Mouse (Mus musculus) left cerebral cortex, postnatal 4 days (tissue): ENCODE measurements at regions not wholly inside any gene's neighbourhood (a gene's known extent, or its start where the extent isn't known, plus 50 kb on each side); places are given as distances from the start of the nearest gene placed in this dataset.

ENCODE experiments used
- DNase-seq: peaks from one replicate; pipeline ENCODE4 v3.0.0-alpha.2; 2022
- intact Hi-C: fragments of 180-260 bp; cut with DNase I; formaldehyde crosslinking; loops from one replicate; pipeline ENCODE4 v1.15.1; 2025

DNA sequence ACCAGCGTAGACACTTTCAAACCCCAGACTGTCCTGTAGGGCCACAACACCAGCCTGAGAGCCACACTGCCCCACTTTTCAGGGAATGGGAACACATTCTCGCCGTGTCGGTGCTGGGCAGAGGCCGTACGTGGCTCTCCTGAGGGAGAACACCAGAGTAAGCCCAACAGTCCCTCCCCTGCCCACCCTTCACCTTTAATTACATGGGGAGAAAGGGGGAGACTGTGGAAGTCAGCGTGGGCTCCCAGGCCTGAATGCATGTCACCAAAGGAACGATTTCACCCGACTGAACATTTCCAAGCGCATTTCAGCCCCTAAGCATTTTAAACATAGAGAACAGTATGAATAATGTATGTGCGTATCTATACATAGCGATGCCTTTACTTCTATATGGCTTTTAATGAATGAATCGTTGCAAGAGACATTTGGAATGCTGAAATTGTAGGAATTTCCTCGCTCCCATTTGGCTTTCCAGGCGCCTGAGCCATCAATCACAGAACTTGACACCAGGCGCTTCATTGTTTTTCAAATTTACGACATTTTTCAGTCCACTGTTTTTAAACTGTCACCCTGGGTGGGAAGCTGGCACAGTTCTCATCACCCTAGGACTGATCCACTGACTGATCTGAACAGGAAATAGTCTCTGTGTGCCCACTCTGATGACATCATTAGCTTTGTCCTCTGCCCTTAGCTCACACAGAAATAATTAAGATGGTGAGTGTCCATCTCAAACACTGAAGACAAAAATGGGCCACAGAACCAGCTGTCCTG, 152.3 kb downstream of the Atp23 start:
- intact Hi-C loops: no loop called here

DNA sequence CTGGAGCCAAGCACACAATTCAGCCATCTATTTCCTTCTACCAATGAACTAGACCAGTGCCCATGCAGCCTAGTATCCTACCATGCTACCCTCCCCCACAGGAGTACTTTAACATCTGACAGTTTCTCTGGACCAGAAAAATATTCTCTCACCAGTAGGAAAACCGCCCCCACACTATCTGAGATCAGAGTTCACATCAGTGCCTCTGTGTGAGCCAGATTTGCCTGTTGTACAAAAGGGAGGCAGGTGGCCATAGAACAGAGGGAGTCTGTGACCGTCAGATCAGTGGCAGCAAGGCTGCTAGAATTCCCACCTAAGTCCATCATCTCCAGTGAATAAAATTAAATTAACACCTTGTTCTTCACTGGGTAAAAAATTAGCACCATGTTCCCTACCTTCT, 166.5 kb downstream of the Atp23 start:
- intact Hi-C loops: no loop called here
- no peak for DNase-seq

More for the DNA sequence above, 152.3 kb downstream of the Atp23 start:
- DNase-seq: no peak

DNA sequence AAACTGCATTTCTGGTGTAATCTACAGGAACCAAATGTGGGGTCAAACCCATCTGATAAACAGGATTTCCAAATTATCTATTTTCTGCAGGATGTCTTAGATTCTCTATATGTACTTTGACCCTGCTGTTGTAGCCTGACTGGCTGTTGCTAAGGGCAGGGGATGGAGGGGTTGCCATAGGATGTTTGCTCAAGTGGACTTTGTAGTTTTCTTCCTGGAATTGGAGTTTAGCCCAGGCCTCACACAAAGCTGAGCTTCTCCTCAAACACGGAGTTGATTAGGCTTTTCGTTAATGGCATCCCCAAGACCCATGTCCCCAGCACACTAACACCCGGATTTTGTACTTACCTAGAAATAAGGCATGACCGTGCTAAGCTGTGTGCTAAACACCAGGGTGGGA, 173.3 kb downstream of the Atp23 start:
- intact Hi-C loops: no loop called here
- DNase-seq: no peak

DNA sequence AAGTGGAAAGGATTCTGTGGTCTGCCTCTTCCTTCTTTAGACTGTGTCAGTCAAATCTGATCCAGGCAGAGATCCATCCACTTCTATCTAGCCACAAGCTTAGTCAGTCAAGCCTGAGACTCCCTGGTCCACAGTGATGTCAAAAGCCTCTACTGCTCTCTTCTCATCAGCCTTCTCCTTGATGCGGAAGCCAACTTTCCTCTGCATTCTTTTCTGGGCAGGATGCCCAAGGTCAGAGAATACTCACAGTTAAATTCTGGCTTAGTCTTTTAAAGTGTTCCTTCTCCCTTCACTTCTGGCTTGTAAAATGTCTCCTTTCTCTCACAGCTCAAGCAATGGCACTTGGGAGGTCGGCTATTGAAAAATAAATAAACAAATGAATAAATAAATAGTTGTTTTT, 183.2 kb downstream of the Atp23 start:
- DNase-seq: peak; percentile 17
- intact Hi-C loops: no loop called here

DNA sequence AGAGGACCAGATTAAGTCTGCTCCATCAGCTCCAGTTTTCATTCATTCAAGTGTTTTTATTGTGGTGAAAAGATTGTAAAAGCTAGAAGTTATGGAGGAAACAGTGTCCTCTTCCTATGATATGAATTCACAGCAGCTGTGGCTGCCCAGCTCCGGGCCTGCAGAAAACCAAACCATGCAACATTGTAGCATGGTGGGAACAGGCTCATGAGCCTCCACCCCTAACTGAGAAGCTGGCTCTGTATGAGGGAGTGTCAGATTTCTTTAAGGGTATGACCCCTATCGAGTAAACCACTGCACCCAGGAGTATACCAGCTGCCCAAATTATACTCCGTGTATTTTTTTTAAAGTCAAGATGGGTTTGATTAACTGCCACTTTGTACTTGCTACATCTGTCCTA, 189.4 kb downstream of the Atp23 start:
- no peak for DNase-seq
- intact Hi-C loops: no loop called here

DNA sequence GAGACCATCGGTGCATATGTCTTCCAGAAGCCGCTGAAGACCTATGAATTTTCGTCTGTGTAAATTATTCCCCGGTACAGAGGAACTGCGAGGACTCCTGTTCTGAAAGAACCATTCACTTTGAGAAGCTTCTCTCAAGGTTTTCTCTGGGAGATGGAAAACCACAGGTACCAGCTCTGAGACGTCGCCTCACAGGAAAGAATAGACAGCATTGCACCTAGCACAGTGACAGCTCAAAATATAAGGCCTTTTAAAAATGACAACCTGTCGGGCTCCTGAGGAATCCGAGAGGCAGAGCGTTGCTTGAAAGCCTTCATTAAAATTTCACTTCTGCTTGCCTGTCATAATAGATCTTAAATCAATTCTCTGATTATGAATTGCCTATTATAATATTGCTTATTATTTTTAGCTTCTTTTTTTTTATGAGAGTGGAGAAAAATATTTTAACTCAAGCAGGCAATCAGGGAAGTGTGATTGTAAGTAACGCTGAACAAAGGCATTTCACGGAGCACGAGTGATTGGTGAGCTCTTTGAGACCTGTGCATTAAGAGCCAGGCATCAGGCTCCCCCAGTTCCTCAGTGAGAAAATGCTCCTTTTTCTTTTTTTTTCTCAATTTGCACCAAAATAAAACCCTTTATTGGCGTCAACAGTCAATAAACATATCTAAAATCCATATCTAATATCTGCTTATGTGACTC, 191.8 kb downstream of the Atp23 start:
- no peak for DNase-seq
- intact Hi-C loops: no loop called here

DNA sequence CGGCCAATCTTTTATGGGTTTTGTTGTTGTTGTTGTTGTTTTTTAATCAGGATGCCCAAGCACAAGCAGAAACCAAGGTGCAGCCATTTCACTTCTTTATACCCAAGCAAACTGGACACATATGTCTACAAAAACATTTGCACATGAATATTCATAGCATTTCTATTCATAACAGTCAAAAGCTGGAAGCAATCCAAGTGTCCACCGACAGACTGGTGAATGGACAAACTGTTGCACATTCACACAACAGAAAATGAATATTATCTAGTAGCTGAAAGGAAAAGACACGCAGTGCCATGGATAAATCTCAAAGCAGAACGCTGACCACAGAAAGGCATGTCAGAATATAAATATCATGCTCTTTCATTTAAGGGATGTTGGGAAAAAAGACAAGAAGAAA, 192.4 kb downstream of the Atp23 start:
- intact Hi-C loops: no loop called here
- peak; percentile 33 for DNase-seq

DNA sequence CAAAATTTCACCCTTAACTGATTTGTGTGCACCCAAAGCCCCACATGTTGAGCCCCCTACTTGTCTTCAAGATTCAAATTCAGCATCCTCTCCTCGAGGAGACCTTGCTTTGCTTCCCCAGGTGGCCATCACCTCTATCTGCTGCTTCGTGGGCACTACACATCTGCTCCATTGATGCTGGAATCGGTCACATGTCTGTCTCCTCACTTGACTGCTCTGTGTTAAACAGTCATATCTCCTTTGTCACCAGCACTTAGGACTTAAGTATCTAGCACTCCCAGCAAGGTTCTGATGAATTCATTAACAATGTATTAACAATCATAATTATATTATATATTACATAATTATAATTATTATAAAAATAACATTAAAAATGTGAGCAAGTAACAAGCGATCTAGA, 192.9 kb downstream of the Atp23 start:
- no peak for DNase-seq
- intact Hi-C loops: no loop called here

DNA sequence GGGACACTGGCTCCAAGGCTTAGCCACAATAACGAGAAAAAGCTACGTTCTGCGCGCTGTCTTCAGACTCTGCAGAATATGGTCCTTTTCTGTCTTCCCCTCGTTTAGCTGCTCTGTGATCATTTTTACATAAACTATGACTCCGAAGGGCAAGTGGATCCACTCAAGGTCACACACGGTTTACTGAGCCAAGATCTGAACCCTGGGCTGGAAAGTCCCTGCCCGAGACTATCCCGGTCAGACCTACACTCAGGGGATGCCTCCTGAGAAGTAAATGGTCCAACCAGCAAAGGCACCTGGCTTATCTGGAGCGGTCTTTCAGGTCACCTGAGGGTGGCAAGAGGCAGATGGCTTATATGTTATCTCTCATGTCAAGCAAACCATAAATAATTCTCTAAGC, 204.1 kb downstream of the Atp23 start:
- intact Hi-C loops: no loop called here
- DNase-seq: no peak

DNA sequence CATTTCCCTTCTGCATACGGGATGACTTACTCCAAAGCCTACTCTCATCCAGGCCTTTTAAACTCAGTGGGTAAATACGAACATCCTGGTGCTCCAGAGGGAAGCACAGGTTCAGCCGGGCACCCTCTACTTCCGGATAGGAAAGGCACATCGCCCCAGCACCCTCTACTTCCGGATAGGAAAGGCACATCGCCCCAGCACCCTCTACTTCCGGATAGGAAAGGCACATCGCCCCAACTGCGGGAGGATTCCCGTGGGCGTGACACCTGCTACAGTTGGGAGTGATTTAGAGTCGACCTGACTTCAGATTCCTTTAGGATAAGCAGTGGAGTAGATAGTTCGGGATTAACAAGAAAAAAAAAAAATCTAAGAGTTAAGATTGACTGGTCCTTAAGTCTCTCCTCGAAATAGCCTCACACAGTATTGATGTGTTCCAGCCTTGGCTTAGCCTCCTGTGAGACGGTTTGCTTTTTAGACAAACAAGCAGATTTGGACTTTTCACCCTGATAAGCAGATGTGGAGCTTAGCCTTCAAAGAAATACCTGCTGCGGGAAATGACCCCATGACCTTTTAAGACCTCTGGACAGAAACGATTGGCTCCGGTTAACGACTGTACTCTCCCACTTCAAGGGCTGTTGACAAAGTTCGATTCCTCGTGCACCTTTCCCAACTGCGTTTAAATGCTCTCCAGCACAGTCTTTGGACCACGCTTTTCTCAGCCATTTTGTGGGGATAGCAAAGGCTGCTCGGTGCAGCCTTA, 210.1 kb downstream of the Atp23 start:
- no peak for DNase-seq
- intact Hi-C loops: no loop called here

DNA sequence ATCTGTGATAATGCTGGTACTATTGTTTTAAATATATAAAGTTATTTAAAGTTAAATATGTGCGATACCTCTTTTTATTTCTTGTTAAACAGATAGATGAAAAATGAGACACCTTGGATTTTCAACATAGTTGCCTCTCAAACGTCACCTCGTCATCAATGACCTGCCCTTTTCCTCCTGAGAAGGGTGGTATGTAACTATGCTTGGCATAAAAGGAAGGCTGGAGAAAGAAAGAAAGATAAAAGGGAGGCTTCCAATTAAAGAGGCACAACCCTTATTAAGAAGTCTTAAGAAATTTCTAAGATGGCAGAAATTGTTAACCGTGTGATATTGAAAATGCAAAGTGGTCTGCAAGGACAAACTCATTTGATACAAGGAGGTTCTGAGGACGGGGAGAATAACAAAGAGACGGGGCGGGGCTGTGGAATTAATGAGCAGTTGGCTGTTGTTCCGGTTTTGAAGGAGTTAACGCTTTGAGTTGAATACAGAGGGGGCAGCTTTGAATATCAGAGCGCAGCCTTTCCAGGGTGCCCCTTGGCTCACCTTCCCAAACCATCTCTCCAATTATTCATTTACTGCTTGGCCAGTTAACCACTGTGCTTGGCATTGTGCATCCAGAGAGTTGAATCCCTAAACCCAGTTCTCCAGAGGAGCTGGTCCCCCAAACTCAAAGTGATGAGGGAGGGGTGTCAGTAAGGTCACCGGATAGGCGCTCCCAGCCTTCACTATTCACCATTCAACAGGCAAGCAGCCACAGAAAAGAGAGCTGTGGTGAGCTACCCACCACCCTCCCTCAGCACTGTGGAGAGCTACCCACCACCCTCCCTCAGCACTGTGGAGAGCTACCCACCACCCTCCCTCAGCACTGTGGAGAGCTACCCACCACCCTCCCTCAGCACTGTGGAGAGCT, 220.6 kb downstream of the Atp23 start:
- no peak for DNase-seq
- intact Hi-C loops: no loop called here

DNA sequence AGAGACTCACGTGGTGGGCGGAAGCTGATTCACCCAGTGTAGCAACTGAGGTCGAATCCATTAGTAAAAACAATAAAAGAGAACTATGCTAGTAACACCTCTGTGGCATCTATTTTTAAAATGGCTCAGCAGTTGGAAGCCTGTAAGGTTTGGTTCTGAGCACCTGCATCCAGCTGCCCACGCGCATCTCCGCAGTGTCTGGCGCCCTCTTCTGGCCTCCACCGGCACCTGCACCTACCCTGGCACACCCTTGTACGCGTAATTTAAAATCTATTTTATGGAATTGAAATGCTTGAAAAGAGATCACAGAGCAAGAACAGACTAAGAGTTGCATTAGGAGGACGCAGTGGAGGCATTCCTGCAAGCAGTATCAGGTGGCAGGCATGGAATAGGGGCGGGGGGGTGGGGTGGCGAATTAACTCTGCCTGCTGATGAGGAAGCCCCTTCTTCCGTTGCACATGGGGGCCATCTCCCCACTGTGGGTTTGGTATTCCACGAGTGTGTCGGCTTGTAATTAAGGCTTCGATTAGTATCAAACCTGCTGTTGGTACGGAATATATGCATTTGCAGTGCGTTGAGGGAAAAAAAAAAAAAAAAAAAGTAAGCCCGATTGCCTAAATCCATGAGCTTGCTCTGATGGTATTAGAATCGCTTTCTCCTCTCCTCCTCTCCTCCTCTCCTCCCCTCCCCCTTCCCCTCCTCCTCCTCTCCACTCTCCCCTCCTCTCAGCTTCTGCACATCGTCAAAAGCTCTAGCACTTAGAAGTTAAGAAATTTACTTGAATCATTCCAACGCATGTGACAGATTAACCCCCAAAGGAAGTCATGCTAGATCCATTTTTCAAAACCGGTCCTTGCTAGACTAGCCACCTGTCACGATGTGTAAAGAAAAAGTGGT, 221.7 kb downstream of the Atp23 start:
- peak; percentile 17 for DNase-seq
- intact Hi-C loops: no loop called here

DNA sequence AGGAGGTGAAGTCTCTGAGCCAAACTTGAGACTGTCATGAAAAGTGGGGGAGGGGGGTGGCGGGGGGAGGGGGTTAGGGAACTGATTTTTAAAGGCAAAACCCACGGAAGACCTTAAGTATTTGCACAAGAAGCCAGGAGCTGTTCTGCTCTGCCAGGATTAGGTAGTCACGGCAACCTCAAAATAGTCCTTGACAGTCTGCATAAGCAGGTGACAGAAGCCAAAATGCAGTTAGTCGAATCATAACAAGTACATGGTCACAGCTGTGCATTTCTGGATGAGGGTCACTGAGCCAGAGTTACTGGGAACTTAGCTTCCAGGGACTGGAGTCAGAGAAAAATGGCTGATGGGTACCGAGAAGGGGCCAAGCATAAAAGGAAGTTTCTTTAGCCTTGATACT, 227.7 kb downstream of the Atp23 start:
- DNase-seq: no peak
- intact Hi-C loops: no loop called here

DNA sequence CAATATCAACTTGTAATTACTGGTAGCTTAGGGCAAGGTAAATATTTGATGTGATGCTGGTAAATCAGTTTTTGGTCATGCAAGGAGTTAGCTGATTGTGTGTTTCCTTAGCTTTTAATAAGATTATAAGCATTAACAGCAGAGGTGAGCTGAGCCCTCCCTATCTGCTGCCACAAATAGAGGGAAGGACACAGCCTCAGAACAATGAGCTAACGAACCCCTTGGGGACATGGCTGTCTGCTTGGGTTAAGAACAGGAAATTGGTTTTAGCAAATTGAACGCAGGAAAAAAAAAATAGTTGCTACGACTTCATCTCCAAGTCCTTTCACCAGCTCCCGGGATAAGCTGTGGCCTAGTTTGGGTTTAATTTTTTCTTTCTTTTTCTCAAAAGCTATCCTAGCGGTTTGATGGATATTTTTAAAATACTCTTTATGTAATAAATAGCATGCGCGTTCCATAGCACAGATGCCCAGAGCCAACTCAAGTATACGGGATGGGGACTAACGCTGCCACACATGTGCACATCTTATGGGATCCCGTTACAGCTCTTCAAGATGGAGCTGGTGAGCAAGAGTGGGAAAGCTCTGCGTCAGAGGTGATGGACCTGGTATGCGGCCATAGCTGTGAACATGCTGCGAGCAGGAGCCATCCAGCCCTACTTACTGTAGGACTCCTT, 236.6 kb downstream of the Atp23 start:
- no peak for DNase-seq
- intact Hi-C loops: no loop called here

DNA sequence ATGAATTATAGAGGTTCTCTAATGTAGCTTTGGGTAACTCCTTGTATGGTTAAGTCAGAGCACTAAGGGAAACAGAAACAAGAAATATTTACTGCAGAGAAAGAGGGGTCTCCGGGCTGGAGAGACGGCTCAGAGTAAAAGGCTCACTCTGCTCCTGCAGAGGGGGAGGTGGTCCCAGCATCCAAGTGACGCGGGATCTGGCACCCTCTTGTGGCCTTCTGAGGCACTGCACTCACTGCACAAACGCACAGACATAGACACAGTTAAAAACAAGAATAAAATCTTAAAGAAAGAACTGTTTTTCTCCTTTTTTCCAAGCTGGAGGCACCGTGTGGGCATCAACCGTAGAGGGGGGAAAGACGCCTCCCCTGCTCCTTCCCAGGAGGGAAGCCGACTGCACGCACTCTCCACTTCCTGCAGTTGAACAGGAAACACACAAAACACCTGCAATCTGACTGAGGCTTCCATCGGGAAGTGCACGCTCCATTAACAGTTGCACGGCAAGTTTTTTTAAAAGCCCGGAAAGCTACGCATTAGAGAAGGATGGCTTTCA, 237.6 kb downstream of the Atp23 start:
- no peak for DNase-seq
- intact Hi-C loops: no loop called here

DNA sequence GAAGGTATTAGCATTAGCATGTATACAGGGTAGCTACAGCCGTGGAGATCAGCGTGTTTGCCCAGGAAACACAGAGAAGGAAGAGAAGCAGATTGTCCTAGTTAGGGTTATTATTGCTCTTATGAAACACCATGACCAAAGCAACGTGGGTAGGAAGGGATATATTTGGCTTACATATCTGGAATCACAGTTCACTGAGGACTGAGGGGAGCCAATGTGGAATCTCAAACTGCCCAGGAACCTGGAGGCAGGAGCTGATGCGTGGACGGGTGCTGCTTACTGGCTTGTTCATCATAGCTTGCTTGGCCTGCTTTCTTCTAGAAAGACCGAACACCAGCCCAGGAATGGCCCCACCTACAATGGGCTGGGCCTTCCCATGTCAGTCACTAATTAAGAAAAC, 238.4 kb downstream of the Atp23 start:
- intact Hi-C loops: no loop called here
- no peak for DNase-seq

DNA sequence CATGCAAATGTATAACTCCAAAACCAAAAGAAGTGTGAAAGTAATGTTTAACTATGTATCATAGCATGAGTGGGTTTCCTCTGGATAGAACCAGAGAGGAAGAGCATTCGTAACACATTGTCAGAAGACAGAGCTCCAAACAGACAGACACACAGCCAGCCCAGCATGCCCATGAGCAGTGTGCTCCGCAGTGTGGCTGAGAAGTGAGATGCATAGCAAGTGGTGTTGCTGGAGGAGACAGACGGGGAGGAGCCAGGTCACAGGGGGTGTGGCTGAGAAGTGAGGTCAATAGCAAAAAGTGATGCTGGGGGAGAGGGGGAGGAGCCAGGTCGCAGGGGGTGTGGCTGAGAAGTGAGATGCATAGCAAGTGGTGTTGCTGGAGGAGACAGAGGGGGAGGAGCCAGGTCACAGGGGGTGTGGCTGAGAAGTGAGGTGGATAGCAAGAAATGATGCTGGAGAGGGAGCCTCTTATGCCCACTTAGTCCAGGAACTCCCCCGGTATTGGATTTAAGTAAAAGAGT, 240.0 kb downstream of the Atp23 start:
- intact Hi-C loops: no loop called here

DNA sequence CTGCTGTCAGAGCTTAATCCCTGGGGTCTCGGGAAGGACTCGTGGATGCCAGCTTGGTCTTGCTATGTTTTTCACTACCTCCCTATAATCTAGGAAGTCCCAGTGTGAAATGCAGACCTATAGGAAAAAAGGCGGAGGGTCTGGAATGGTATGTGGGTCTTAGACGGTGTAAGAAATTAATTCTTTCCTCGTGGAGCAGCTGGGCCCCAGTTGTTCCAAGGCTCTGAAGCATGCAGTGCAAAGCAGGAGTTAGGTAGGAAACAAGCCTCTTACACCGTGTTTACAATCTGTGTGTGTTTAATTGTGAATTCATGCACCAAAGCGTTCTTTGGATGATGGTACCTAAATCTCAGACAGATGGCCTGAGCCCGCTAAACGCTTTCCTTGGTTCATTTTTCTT, 241.1 kb downstream of the Atp23 start:
- intact Hi-C loops: no loop called here
- no peak for DNase-seq

More for the DNA sequence above, 240.0 kb downstream of the Atp23 start:
- DNase-seq: no peak

DNA sequence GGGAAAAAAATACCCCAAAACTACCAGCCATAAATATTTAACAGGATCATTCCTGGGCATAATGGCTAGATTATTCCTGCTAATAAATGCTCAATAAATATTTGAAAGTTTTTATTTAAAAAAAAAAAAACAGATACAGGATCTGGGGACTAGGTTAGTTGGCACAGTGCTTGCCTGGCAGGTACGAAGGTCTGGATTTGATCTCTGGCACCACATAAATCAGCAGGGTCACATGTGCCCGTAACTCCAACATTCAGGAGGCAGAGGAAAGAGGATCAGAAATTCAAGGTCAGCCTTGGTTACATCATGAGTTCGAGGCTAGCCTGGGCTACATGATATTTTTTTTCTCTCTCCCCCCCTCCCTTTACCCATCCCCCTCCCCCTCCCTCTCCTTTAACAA, 248.5 kb downstream of the Atp23 start:
- no peak for DNase-seq
- intact Hi-C loops: no loop called here
